Mouse (Mus musculus): ENCODE measurements around the gene Tox2. TPM values are rescaled to one million over a fixed set of nuclear protein-coding genes. Genes with fewer than 3 reads are reported as not detected.

Tox2 gene
- total RNA-seq (2017), result not detected in 2 replicates

DNA sequence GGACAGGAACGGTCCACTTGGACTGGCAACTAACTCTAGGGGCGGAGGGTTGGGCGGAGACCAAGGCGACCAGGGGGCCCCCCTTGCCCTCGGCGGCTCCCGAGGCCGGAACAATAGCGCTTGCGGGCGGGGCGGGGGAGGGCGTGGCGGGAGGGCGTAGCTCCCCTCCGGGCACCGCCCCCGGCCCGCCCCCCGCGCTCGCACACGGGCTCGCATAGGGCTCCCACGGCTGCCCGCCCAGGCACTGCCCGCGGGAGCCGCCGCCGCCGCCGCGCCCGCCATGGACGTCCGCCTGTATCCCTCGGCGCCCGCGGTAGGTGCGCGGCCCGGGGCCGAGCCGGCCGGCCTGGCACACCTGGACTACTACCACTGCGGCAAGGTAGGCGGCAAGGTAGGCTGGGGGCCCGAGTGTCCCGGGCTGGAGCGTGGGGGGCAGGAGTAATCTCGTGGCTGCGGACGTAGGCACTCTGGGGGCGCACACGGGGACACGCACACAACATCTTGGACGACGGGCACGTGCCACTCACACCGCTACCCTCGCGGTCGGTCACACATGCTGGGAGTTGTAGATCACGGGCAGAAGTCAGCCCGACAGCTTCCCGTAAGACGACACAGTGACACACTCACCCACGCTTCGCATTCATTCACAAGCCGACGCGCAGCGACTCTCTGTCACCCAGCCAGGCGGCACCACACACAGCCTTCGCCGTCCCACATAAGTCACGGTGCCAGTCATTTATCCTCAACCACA lies at the start of gene Tox2:
Tox2 (plus strand) TSS at position 242 of the 751 bp plus-strand sequence.
- peak; percentile 70 for ATAC-seq (replicated peaks; ENCODE audit: low read depth, poor library complexity, severe bottlenecking)

DNA sequence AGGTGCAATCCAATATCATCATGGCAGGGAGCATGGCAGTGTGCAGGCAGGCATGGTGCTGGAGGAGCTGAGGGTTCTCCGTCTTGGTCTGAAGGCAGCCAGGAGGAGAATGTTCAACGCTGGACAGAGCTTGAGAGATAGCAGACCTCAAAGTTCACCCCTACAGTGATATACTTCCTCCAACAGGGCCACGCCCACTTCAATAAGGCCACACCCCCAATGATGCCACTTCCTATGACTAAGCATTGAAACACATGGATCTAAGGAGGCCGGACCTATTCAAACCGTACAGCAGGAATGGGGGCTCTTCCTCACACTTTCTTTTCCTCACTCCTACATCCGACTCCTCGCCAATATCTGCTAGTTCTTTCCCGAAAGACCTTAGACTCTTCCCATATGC lies 48.3 kb upstream of the Tox2 start:
- ATAC-seq (replicated peaks; ENCODE audit: low read depth, poor library complexity, severe bottlenecking), result no peak

DNA sequence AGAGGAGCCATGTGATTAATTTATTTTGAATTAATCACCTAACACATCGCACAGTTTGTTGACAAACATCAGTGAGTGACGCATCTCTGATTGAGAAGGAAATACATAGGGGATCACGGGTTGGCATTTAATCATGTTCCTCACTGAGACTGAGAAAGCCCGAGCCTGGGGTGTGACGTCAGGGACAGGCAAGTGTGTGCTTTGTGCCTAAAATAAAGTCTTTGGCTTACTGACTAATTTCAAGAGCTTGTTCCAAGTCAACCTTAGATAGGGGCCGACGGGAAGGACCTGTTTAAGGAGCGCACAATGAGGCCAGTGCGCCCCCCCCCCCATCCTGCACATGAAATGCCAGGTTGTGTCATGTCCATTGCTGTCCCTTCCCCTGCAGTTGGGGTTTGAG lies 43.9 kb upstream of the Tox2 start:
- no peak for ATAC-seq (replicated peaks; ENCODE audit: low read depth, poor library complexity, severe bottlenecking)

DNA sequence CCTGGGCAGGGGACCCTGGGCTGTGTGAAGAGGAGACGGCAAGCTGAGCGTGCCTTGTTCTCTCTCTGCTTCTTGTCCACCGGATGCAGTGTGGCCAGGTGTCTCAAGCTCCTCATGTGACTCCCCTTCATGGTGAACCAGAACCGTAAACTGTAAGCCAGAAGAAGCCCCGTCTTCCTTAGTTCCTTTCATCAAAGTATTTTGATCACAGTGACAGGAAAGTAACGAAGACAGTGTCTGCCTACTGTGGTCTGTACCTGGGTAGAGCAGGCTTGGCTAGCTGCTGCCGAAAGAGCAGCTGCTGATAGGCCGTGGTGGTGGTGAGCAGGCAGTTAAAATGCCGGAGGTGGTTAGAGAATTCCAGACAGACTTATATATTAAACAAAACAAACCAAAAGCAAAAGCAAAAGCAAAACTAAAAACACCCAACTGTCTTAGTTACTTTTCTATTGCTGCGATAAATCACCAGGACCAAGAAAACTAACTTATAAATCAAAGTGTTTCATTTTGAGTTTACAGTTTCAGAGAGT lies 38.4 kb upstream of the Tox2 start:
- 0 out of 2 replicates have a peak, but pooled peaks have one; percentile 42 for ATAC-seq (replicated peaks; ENCODE audit: low read depth, poor library complexity, severe bottlenecking)

DNA sequence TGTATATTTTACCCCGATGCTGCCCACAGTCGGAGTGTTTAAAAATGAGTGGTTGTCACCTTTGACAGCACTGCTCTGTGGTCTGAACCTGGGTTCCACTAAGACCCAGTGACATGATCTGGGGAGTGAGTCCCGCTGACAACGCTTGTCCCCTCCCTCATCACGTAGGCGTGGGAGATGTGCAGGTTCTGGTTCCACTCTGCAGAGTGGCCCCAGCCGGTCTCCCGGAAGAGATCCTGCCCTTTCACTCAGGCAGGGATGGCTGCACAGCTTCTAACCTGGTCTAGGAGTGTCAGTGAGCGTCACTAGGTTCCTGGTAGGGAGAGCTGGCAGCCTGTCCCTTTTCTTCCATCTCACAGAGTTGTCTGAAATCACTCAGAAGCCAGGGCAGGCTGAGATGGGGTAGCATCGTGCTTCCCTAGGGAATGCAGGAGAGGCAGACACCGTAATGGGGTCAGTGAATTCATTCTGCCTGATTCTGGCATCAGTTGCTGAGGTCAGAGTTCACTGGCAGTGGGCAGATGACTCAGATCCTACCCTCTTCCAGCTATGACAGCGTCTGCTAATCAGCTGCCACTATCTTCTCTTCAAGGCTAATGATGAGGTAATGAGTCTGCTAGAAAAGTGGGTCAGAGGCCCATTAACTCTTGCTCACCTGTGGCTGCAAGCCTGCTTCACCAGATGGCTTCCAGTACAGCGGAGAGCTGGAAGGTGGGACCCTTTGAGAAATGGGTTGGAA lies 36.7 kb upstream of the Tox2 start:
- no peak for ATAC-seq (replicated peaks; ENCODE audit: low read depth, poor library complexity, severe bottlenecking)

DNA sequence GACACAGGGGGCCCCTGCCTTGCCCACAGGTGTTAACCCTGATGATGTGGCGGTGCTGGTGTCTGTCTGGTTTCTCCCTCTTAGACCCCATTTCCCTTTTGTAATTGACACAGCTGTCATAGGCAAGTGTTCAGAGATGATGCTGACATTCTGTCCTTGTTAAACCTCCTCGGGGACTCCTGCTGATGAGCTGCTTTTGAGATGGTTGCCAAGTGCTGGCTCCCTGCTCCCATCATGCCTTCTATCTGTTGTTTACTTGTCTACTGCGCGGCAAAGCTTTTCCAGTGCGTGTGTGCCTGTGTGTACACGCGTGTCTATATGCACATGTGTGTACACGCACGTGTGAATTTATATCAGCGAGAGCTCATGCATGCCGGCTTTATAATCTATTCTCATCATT lies 31.0 kb upstream of the Tox2 start:
- no peak for ATAC-seq (replicated peaks; ENCODE audit: low read depth, poor library complexity, severe bottlenecking)

DNA sequence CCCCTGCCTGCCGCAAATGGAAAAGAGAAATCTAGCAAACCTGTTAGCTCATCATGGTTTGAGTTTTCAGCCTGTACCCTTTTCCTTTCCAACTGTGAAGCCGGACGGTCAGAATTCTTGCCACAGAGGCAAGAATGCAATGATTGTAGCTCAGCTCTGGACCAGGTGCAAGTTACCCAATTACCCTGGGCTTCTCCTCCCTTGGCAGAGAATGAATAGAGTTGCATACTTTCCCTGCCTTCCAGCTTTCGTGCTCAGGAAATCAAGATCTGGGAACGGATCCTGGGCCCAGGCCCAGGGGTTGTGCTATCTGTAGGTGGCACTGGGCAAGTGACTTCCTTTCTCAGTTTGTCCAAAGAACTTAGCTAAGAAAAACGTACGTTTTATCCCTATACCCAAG lies 28.9 kb upstream of the Tox2 start:
- no peak for ATAC-seq (replicated peaks; ENCODE audit: low read depth, poor library complexity, severe bottlenecking)

DNA sequence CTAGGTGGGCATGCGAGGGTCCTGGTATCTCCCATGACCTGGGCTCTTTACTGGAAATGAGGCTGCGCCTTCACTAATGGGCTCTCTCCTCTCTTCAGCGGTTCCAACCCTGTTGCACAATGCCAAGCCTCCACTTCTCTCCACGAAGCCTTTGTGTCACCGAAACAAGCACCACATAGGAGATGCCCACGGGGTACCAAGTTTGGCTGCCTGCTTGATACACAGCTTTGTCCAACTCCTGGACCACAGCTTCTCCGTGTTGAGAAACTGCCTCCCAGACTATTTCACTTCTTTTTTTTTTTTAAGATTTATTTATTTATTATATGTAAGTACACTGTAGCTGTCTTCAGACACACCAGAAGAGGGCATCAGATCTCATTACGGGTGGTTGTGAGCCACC lies 27.1 kb upstream of the Tox2 start:
- no peak for ATAC-seq (replicated peaks; ENCODE audit: low read depth, poor library complexity, severe bottlenecking)

DNA sequence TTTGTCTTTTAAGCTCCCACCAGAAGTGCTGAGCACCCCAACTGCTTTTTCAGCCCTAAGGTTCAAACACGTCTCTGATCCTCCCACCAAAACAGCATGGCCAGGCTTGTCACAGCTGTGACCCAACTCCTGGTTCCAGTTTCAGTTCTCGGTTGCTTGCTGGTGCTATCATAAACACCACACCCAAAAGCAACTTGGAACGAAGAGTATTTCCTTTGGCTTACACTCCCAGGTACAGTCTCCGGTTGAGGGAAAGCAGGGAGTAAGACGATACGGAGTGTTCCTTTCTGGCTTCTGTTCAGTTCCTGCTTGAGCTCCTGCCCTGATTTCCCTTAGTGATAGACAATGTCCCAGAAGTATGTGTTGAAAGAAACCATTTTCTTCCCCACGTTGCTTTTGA lies 26.4 kb upstream of the Tox2 start:
- no peak for ATAC-seq (replicated peaks; ENCODE audit: low read depth, poor library complexity, severe bottlenecking)

DNA sequence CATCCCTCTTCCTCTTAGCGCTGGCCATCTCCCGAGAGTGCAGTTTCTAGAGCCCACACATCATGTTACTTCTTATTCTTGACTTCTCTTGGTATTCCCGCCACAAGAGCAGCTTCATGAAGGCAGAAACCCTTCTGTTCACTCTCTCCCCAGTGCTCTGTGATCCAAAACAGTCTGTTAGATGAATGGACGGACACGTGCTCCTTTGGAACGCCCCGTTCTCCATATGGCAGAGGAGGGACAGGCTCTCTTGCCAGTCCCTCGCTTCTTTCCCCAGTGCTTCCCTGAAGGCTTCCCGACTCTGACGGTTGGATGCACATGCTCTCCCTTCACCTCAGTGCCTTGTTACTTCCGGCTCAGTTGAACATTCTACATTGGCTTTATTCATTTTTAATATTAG lies 15.4 kb upstream of the Tox2 start:
- ATAC-seq (replicated peaks; ENCODE audit: low read depth, poor library complexity, severe bottlenecking), result no peak

DNA sequence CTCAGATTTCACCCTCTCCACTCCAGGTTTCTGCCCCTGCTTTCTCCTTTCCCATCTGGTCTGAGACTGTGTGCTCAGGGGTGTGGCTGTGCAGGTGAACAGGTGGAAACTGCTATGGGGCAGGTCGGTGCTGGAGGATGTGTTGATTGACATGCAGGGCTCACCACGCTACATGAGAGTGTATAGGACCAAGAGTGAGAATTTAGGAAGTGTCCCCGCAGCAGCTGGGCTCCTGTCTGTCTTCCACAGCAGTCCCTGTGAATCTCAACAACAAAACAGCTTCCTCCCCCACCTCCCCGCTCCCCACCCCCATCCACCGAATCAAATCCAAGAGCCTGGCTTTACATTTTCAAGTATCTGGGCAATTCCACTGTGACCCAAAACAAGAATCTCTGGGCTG lies 13.3 kb upstream of the Tox2 start:
- no peak for ATAC-seq (replicated peaks; ENCODE audit: low read depth, poor library complexity, severe bottlenecking)

DNA sequence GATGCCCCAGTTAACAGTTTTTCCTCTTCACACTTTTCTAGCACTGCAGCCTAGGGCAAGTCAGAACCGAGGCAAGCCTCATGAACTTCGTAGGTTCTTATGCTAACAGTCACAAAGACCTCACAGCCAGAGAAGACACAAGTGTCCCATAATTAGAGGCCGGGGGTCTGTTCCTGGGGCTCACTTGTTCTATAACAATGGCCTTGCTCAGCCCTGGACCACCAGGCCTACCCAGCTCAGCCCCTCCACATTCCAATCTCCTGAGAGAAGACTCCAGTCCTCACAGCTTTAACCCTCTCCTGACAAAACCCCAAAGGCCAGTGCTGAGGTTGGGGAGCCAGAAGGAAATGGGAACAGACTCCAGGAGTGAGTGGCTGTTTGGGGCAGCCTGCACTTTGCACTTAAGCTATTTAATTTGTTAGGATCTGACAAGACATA lies 12.9 kb upstream of the Tox2 start:
- no peak for ATAC-seq (replicated peaks; ENCODE audit: low read depth, poor library complexity, severe bottlenecking)

DNA sequence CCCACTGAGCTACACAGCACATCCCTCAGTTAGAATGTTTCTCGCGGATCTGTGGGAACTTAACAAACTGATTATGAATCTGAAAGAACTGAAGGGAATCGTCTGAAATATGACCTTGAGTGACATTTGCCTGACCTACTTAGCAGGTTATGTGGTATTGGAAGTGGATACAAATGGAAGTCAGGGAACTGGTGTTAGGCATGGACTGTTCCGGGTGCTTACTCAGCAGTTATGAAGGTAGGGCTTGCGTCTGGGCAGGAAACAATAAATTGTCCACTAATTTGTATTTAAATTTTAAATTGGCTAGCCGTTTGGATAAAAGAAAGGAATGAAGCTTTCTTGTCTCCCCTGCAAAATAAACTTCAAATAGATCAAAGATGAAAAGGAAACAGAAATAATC lies 10.4 kb upstream of the Tox2 start:
- ATAC-seq (replicated peaks; ENCODE audit: low read depth, poor library complexity, severe bottlenecking), result no peak

DNA sequence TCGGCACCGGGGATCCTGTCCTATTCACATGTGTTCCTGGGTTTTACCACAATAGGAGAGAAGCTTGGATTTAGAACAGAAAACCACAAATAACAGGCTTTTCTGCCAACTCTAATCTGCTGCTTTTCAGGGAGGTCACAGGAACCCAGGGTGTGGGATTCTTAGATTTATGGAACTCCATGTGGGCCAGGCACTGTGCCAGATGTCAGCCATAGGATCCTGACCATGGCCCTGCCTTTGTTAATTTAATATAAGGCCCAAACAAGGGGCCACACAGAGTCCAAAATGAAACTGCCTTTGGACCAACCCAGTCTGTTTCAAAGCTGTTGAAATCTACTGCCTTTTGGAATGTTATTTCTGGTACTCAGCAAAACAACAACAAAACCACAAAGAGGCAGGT lies 8.9 kb upstream of the Tox2 start:
- ATAC-seq (replicated peaks; ENCODE audit: low read depth, poor library complexity, severe bottlenecking), result no peak

DNA sequence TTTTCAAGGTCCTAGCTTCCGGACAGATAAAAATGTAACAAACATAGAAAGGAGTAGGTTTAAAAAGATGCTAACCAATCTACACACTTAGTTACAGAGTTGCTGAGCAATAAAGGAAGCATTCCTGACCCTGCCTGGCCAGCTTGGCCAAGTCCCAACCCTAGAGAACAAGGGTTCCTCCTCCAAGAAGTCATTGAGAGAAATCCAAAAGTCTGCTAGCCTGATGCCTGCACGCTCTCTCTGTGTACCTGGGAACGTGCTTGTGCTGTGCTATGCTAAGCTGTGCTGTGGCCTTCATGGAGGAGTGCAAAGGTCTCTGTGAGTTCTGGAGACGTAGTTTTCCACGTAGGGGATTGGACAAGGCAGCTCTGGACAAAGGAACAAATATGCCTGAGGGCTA lies 8.4 kb upstream of the Tox2 start:
- ATAC-seq (replicated peaks; ENCODE audit: low read depth, poor library complexity, severe bottlenecking), result no peak

DNA sequence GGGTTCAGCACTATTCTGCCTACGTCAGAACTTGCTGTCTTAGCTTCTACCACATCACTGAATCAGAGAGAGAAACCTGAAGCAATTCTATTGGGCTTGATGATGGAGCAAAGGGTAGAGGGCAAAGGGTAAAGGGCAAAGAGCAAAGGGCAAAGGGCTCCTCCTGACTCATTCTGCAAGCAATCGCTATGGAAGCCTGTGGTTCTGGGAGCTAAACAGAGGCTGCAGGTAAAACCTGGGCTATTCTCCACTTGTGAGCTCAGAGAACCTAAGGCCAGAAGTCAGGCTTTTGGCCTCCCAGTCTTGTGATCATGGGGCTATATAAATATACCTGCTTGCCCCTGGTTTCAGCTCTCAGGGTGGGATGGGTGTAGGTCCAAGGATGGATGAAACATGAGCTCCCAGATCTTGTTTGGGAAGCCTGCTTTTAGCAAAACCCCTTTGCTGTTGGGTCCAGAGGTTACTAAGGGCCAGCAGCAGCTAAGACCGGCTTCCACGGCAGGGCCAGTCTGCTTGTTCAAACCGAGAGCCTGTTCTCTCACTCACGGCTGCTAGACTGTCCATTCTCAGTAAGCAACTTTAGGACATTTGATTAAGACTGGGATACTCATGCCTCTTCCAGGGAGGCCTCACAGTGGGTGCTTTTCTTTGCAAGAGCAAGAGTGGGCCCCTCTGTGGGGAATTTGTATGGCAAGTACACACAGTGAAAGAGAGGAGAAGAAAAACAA lies 7.7 kb upstream of the Tox2 start:
- no peak for ATAC-seq (replicated peaks; ENCODE audit: low read depth, poor library complexity, severe bottlenecking)

DNA sequence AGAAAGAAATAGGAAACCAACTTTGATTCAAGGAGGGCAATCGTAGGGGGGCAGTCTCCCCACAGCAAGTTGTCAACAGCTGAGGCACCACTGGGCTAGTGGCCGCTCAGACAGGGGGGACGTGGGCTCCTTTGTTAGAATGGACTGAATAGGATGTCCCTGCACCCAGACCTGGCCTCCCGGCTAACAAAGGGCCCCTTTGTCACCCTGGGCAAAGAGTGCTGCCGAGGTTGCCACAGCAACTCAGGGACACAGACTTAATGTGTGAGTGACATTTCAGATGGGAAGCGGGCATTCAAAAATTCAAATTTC lies 7.1 kb upstream of the Tox2 start:
- ATAC-seq (replicated peaks; ENCODE audit: low read depth, poor library complexity, severe bottlenecking), result no peak

DNA sequence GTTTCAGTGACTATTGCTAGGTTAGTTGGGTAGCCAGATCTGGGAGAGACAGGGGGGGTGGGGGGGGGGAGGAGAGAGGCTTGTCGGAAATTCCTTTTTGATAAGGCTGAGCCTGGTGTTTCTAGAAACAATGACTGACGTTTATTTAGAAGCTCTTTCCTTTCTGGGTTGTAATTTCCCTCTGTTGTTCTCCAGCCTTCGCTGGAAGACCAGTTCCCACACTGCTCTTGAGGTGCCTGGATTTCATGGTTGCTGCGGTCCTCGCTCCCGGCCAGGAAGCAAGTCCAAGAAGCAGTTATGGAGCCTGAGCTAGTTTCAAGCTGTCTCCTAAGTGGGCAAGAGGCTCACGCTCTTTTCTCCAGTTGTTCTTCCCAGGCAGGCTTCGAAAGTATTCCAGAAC lies 1.0 kb upstream of the Tox2 start:
- no peak for ATAC-seq (replicated peaks; ENCODE audit: low read depth, poor library complexity, severe bottlenecking)

DNA sequence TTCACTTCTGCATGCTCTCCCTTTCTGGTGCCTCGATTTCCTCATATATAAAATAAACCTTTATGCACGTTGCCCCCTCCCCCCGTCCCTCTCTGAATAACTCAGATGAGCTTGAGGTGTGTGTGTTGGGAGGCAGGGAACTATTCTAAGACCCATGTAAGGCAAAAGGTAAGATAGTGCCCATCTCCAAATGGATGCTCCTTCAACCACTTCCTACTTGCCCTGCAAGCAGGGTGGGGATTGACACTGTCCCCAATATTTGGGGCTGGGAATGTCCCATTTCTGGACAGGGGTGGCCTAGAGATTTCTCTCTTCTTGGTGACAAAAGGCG lies 407 bp upstream of the Tox2 start:
- no peak; the same call in 1 of the 2 replicates for ATAC-seq (replicated peaks; ENCODE audit: low read depth, poor library complexity, severe bottlenecking)

DNA sequence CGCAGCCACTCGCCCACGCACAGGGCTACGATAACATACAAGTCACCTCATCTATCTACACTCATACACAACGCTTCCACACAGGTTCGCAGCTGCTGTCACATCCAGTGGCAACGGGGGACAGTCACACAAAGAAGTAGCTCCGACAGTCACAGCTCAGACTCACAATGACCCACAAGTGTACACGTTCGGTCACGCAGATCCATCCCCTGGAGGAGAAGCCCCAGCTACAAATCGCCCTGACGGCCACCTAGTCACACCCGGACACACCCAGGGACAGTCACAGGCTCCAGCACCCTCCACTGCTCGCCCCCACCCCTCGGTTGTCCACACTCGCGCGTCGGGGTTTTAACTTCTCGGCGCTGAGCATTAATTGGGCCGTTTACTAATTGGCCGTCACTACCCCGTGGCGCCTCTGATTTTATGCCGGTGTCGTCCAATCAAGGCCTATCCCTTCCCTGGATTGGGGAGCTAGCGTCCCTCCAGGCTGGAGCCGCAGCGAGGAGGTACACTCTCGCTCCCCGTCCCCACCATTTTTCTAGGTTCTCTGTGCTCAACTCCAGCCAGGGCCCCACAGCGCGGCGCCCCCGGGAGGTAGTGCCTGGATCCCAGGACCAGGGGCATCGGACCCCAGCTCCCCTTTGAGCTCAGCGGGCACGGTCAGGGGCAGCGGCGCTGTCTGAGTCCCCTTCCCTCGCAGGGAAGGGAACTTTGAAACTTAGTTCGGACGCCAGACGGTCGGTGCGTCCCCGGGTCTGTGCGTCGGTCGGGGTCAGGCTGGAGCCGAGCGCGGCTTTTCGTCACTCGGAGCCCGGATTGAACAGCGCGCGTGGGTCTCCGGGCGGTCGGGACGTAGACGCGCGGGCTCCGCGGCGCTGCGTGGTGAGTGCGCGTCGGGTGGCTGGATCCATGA lies 966 bp downstream of the Tox2 start:
- 0 out of 2 replicates have a peak, but pooled peaks have one; percentile 9 for ATAC-seq (replicated peaks; ENCODE audit: low read depth, poor library complexity, severe bottlenecking)
